Mouse (Mus musculus) lung, postnatal 0 days (tissue): ENCODE data around the gene 9430097D07Rik.

Experiments
- CTCF ChIP-seq: IDR thresholded peaks from 2 replicates; pipeline ENCODE4 v1.5.1; 2016; ENCODE audit warnings: antibody characterized with exemption, mild to moderate bottlenecking
- EP300 ChIP-seq: IDR thresholded peaks from 2 replicates; pipeline ENCODE4 v1.6.1; 2016; ENCODE audit warnings: antibody characterized with exemption, mild to moderate bottlenecking, control low read depth

DNA sequence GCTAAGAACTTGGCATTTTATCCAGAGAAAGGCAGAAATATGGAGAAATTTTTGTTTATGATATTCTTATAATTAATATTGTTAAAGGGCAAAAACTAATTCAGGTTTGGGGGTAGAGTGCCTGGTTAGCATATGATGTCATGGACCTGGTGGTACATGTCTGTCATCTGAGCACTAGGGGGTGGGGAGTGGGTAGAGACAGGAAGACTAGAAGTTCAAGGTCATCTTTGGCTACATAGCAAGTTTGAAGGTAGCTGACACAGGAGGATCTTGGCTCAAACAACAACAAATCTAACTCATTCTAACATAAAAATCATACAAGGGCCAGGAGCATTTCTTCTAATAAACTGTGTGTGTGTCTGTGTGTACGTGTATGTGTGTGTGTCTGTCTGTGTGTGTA, 47.2 kb downstream of the 9430097D07Rik start:
- no peak for TF ChIP-seq EP300
- no peak for TF ChIP-seq CTCF
